Mouse (Mus musculus): ENCODE measurements around the gene Zbtb3.
A peak's percentile ranks its signal among the peaks of the same experiment; 100 is the strongest.

Zbtb3 gene

DNA sequence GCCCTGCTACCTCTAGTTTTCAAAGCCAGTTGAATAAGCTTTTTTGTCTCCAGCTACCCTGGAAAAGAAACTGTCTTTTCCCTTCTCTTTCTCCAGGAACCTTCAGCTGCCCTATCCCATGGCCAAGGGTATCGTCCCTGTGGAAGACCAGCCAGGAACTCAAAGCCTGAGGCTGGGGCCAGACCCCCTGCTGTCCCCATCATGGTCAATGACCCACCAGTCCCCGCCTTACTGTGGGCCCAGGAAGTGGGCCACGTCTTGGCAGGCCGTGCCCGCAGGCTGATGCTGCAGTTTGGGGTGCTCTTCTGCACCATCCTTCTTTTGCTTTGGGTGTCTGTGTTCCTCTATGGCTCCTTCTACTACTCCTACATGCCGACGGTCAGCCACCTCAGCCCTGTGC lies 38.7 kb downstream of the Zbtb3 start:
- DNase-seq: peak in 1 of 2 experiments; percentile 50

DNA sequence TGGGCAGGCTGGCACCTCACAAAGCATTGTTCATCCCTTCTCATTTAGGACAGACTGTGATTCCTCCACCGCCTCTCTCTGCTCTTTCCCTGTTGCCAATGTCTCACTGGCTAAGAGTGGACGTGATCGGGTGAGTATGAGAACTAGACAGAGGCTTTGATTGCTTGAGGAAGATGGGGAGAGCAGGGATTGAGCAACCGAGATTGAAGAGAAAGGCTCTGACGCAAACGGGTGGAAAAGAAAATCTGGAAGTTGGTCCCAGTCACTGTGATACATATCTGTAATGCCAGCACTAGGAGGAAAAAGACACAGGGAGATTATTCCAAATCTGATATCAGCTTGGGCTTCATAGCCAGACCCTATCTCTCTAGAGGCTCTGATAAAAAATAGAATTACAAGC lies 40.6 kb downstream of the Zbtb3 start:
- no peak for DNase-seq

DNA sequence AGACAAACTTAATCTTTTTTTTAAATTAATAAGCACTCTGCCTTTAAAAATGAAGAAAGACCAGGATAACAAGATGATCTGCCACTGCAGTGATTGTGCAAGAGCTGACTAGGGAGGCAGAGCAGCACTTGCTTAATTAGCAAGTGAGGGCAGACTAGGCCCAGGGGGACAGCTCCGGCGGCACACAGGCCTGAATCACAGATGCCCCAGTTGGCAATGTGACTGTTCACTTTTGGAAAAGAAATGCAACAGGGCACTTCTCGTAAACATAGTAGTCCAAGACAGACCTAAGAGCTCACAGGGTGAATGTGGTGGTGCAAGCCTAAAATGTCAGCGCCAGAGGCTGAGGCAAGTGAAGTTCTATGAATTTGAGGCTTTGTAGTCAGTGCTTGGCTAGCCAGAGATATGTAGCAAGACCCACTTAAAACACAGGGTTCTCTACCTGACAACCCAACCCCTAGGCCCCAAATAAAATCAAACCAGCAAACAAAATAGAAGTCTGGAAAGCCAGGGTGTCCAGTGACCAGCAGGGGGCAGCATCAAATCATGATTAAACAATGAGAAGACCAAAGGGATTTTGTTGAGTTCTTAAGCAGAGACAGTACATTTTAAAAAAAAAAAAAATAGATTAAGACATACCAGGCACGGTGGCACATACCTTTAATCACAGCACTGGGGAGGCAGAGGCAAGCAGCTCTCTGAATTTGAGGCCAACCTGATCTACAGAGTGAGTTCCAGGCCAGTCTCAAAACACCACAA lies 42.2 kb downstream of the Zbtb3 start:
- peak; percentile 76 to 88 for DNase-seq

DNA sequence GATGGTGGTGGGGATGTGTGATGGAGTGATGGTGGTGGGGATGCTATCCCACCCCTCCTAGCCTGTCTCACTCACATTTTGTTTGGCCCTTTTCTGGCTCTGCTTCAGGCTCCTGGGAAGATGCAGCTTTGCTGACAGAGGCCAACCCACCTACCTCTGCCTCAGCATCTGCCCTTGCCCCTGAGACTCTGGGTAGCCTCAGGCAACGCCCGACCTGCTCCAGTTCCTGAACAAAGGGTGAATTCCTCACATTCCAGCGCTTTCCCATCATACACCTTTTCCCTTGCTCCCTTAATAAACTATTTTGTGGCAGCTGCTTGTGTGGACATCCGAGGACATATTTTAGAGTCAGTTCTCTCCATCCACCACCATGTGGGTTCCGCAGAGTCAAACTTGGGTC lies 46.0 kb downstream of the Zbtb3 start:
- no peak for DNase-seq

DNA sequence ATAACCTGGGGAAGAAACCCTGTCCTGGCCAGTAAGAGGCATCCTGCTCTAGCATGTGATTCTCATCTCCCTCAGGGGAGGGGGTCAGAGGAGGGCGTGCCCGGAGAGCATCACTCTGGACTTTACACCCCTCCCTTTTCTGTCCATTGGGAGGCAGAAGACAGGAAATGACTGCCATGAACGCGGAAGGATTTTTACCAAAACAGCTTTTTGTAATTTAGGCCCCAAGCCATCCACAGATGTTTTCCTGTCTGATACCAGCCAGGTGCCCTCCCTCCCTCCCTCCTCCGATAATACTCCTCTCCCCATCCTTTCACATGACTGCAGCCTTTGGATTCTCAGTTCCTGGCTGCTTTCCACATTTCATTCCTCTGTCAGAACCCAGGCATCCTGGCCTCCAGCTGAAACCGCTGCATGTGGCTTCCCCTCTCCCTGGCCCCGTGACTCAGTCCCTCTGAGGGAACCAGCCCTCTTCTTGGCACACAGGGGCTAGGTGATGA lies 48.1 kb downstream of the Zbtb3 start, which contains the start of gene Lrrn4cl:
Lrrn4cl (plus strand) TSS at position 367 of the 500 bp plus-strand sequence.
- no peak for DNase-seq

DNA sequence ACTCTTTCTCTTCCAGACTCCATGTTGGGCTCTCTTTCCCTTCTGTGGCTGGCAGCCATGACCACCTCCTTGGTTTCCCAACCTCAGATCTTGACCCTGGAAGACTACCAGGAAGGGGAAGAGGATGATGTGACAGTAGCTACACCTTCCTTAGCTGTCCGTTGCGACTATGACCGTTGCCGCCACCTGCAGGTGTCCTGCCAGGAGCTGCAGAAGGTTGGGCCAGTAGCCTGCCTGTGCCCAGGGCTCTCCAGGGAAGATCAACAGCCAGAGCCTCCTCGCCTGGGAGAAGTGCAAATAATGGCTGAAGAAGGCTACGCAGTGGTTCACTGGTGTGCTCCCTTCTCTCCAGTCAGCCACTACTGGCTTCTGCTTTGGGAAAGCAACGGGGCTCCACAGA lies 49.3 kb downstream of the Zbtb3 start:
- no peak for DNase-seq

DNA sequence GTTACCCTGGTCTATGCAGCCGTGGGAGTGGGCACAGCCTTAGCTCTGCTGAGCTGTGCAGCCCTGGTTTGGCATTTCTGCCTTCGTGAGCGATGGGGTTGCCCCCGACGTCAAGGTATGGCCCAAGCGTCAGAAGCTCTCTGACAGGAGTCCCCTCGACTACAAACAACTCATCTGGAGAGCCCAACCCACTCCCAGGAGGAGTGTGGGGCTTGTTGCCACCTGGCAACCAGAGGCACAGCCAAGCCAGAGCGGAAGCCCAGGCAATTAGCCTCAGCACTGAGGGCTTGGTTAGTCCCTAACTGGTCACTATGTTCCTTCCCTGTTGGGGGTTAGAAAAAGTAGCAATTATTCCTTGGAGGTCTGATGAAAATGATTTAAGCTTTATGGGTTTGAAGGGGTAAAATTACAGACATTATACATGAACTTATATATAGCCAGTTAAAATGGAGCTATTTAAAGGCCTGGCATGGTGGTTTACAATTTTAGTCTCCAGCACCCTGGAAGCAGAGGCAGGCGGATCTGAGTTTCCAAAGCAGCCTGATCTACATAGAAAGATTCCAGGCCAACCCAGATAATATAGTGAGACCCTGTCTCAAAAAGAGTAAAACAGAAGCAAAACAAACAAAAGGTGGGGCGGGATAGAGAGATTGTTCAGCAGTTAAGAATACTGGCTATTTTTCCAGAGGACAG lies 50.0 kb downstream of the Zbtb3 start:
- DNase-seq: no peak

DNA sequence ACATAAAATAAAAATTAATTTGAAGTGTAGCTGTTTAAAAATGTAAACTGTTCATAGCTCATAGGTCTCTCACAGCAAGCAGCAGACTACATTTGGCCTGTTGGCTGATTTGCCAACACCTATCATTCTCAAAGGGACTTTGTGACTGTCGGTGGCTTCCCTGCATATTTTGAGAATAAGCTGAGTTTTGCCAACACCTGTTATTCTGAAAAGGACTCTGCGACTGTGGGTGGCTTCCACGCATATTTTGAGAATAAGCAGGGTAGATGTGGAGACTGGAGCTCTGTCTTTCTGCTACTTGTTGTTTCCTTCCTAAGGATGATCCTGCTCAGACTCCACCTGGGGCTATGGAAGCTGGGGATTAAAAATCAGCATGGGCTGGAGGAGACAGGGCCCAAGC lies 50.8 kb downstream of the Zbtb3 start:
- no peak for DNase-seq
